Mouse (Mus musculus): ENCODE data around the gene Tmem132a.

The Tmem132a gene

GRCm38 (mm10) chr19:10869886-10870527 lies at the start of gene Tmem132a:
Gene Tmem132a (minus strand): TSS chr19:10869940.
- DNase-seq = no peak

- DNase-seq = no peak
Measured at GRCm38 (mm10) chr19:10918321-10918991, 48.7 kb upstream of the Tmem132a start.

GRCm38 (mm10) chr19:10916506-10916905 lies 46.8 kb upstream of the Tmem132a start:
- DNase-seq = no peak

- DNase-seq = no peak
Measured at GRCm38 (mm10) chr19:10914870-10915269, 45.1 kb upstream of the Tmem132a start.

GRCm38 (mm10) chr19:10914291-10914690 lies 44.6 kb upstream of the Tmem132a start:
- no peak for DNase-seq

- DNase-seq = no peak
Measured at GRCm38 (mm10) chr19:10909087-10909721, 39.5 kb upstream of the Tmem132a start.

- DNase-seq = peak; percentile 68
Measured at GRCm38 (mm10) chr19:10907891-10908290, 38.2 kb upstream of the Tmem132a start.

GRCm38 (mm10) chr19:10905728-10906000 lies 35.9 kb upstream of the Tmem132a start:
- no peak for DNase-seq

- DNase-seq = no peak
Measured at GRCm38 (mm10) chr19:10904927-10905727, 35.4 kb upstream of the Tmem132a start.

GRCm38 (mm10) chr19:10904512-10904911 lies 34.8 kb upstream of the Tmem132a start:
- no peak for DNase-seq

- DNase-seq = no peak
Measured at GRCm38 (mm10) chr19:10901046-10901445, 31.3 kb upstream of the Tmem132a start.

- DNase-seq = no peak
Measured at GRCm38 (mm10) chr19:10900315-10900714, 30.6 kb upstream of the Tmem132a start.

- no peak for DNase-seq
Measured at GRCm38 (mm10) chr19:10897491-10897890, 27.8 kb upstream of the Tmem132a start.

GRCm38 (mm10) chr19:10896849-10897248 lies 27.1 kb upstream of the Tmem132a start:
- DNase-seq = no peak

- DNase-seq = no peak
Measured at GRCm38 (mm10) chr19:10895708-10896107, 26.0 kb upstream of the Tmem132a start.

GRCm38 (mm10) chr19:10895016-10895528 lies 25.3 kb upstream of the Tmem132a start, which contains the start of gene Prpf19:
Gene Prpf19 (plus strand): TSS chr19:10895231.
- DNase-seq = peak; percentile 99

- DNase-seq = no peak
Measured at GRCm38 (mm10) chr19:10892201-10892600, 22.5 kb upstream of the Tmem132a start.

GRCm38 (mm10) chr19:10881426-10882154 lies 11.8 kb upstream of the Tmem132a start, which contains the start of gene Tmem109:
Gene Tmem109 (minus strand): TSS chr19:10882001.
- peak; percentile 97 for DNase-seq

- no peak for DNase-seq
Measured at GRCm38 (mm10) chr19:10880975-10881425, 11.3 kb upstream of the Tmem132a start.

- DNase-seq = no peak
Measured at GRCm38 (mm10) chr19:10880085-10880974, 10.6 kb upstream of the Tmem132a start.

- DNase-seq = no peak
Measured at GRCm38 (mm10) chr19:10878201-10878837, 8.6 kb upstream of the Tmem132a start.

Measured in embryo, embryonic 11 days (tissue).